Mouse (Mus musculus): ENCODE measurements around the gene Utrn.

Gene Utrn

GRCm38 (mm10) chr10:12497555-12497954 lies 371.6 kb downstream of the Utrn start:
- DNase-seq, result no peak

- DNase-seq, result peak; percentile 63 to 65
Observed at GRCm38 (mm10) chr10:12489551-12490177, 379.5 kb downstream of the Utrn start.

GRCm38 (mm10) chr10:12488518-12488917 lies 380.6 kb downstream of the Utrn start:
- DNase-seq, result no peak

- DNase-seq, result no peak
Observed at GRCm38 (mm10) chr10:12488117-12488516, 381.0 kb downstream of the Utrn start.

- no peak for DNase-seq
Observed at GRCm38 (mm10) chr10:12483494-12483893, 385.7 kb downstream of the Utrn start.

GRCm38 (mm10) chr10:12482975-12483374 lies 386.2 kb downstream of the Utrn start:
- DNase-seq, result no peak

GRCm38 (mm10) chr10:12474850-12475621 lies 394.1 kb downstream of the Utrn start:
- DNase-seq, result no peak

- no peak for DNase-seq
Observed at GRCm38 (mm10) chr10:12469391-12470057, 399.6 kb downstream of the Utrn start.

- peak in 1 of 2 experiments; percentile 8 for DNase-seq
Observed at GRCm38 (mm10) chr10:12467544-12467943, 401.6 kb downstream of the Utrn start.

GRCm38 (mm10) chr10:12460945-12461344 lies 408.2 kb downstream of the Utrn start:
- DNase-seq, result no peak

GRCm38 (mm10) chr10:12456867-12457266 lies 412.3 kb downstream of the Utrn start:
- DNase-seq, result no peak

GRCm38 (mm10) chr10:12452641-12453040 lies 416.5 kb downstream of the Utrn start:
- no peak for DNase-seq

GRCm38 (mm10) chr10:12444122-12444521 lies 425.0 kb downstream of the Utrn start:
- DNase-seq, result no peak

GRCm38 (mm10) chr10:12433161-12433560 lies 436.0 kb downstream of the Utrn start:
- DNase-seq, result no peak

- DNase-seq, result no peak
Observed at GRCm38 (mm10) chr10:12430399-12430798, 438.8 kb downstream of the Utrn start.

- DNase-seq, result peak; percentile 66 to 72
Observed at GRCm38 (mm10) chr10:12426866-12427265, 442.3 kb downstream of the Utrn start.

GRCm38 (mm10) chr10:12424944-12425343 lies 444.2 kb downstream of the Utrn start:
- no peak for DNase-seq

- DNase-seq, result no peak
Observed at GRCm38 (mm10) chr10:12423994-12424725, 445.0 kb downstream of the Utrn start.

- DNase-seq, result no peak
Observed at GRCm38 (mm10) chr10:12414967-12415366, 454.2 kb downstream of the Utrn start.

GRCm38 (mm10) chr10:12406338-12407110 lies 462.6 kb downstream of the Utrn start:
- no peak for DNase-seq

- no peak for DNase-seq
Observed at GRCm38 (mm10) chr10:12399450-12399849, 469.7 kb downstream of the Utrn start.

GRCm38 (mm10) chr10:12380139-12380538 lies 489.0 kb downstream of the Utrn start:
- no peak for DNase-seq
